Mouse (Mus musculus) midbrain, embryonic 13.5 days (tissue): ENCODE data around the gene Gm49354. TPM values are rescaled to one million over a fixed set of nuclear protein-coding genes. Genes with fewer than 3 reads are reported as not detected.
A peak's percentile ranks its signal among the peaks of the same experiment; 100 is the strongest.
"Not testable (repeated sequence)": the region's sequence is repeated elsewhere in the genome, so short reads cannot be mapped to it uniquely, and the experiment has no call there.

Source experiments
- ATAC-seq: fragments of 200-750 bp; cut with Nextera tagmentation; 2 replicates; pipeline ENCODE4 v1.8.0; 2017; ENCODE audit warnings: mild to moderate bottlenecking, moderate TSS enrichment, moderate library complexity
- H3K27ac ChIP-seq: fragments of 300-500 bp; sonication (generic); 2 replicates; pipeline ENCODE4 v1.5.1; 2015; ENCODE audit warnings: inconsistent platforms, mild to moderate bottlenecking, moderate library complexity
- H3K27me3 ChIP-seq: fragments of 300-500 bp; sonication (generic); 2 replicates; pipeline ENCODE4 v1.6.1; 2015; ENCODE audit warnings: mild to moderate bottlenecking, inconsistent platforms
- H3K36me3 ChIP-seq: fragments of 300-500 bp; sonication (generic); 2 replicates; pipeline ENCODE4 v1.6.1; 2015; ENCODE audit warnings: mild to moderate bottlenecking, inconsistent platforms
- H3K4me1 ChIP-seq: fragments of 300-500 bp; sonication (generic); replicated peaks from 2 replicates; pipeline ENCODE4 v1.6.1; 2015; ENCODE audit warnings: inconsistent platforms
- H3K4me2 ChIP-seq: fragments of 300-500 bp; sonication (generic); replicated peaks from 2 replicates; pipeline ENCODE4 v1.6.1; 2015; ENCODE audit warnings: moderate library complexity, mild to moderate bottlenecking, inconsistent platforms
- H3K4me3 ChIP-seq: fragments of 300-500 bp; sonication (generic); replicated peaks from 2 replicates; pipeline ENCODE4 v1.5.1; 2015; ENCODE audit warnings: mild to moderate bottlenecking, inconsistent platforms
- H3K9ac ChIP-seq: fragments of 300-500 bp; sonication (generic); replicated peaks from 2 replicates; pipeline ENCODE4 v1.6.1; 2015; ENCODE audit warnings: mild to moderate bottlenecking, inconsistent platforms
- H3K9me3 ChIP-seq: fragments of 300-500 bp; sonication (generic); 2 replicates; pipeline ENCODE4 v1.6.1; 2016; ENCODE audit warnings: mild to moderate bottlenecking, inconsistent platforms
- WGBS: fragments of 180-500 bp; shearing (Covaris S2); methylation state at CpG from one replicate; pipeline ENCODE4 v1.1.7; 2015; 5-methylcytosine and 5-hydroxymethylcytosine counted together
- polyA plus RNA-seq: library from polyadenylated mRNA; unstranded; fragments of >200 nt; fragmentation: Nextera tagmentation; extraction: Ambion mirVana; gene quantifications from 2 replicates; pipeline ENCODE4 v1.2.1, GENCODE M21; 2015

The Gm49354 gene
- polyA plus RNA-seq, 1 experiment from 2014 or later = not detected

DNA sequence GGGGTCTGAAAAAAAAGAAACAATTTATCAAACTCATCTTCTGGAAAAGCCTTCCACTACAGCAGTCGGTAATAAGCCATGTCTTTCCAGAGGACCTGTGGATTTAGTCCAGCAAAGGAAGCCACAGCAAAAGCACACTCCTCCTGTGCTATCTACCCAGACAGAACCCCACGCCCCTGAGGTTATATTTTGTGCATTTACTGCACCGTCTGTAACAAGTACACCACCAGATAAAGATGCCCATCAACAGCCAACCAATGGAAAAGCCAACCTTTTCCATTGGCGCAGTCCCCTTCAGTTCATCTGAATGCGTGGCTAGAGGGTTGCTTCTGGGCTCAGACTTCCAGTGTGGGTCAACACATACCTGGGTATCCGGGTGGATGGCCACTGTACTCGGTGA lies 19.3 kb downstream of the Gm49354 start:
- H3K27me3 ChIP-seq = no peaks in the 10 kb centered on the region
- H3K36me3 ChIP-seq = peaks cover 43% of the 10 kb centered on the region
- no peak overlapping the region for H3K4me3 ChIP-seq
- H3K9me3 ChIP-seq = no peaks in the 10 kb centered on the region
- no peak overlapping the region for H3K9ac ChIP-seq
- no peak overlapping the region for H3K27ac ChIP-seq
- no peak overlapping the region for H3K4me2 ChIP-seq
- peaks cover 22% of the 10 kb centered on the region for H3K4me1 ChIP-seq
- no peak for ATAC-seq
- 94% methylated on average over 7 of the region's 7 CpGs for WGBS

DNA sequence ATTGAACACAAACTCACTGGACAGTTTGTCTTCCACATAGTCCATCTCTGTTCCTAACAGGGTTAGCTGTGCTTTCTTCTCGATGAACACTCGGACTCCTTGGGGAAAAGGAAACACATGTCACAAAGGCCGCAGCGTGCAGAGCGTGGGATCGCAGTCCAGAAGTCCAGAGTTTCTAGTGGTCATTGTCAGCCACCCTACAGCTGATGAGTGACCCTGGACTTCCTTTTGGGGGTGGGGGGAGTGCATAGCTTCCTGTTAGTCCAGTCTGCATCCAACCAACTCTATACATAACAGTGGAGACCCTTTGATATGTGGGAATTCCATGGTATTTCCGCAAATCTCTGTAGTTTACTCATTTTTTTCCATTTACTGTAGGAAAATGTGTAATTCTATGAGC lies 25.1 kb downstream of the Gm49354 start:
- Histone ChIP-seq H3K4me1 (no peaks in the 10 kb centered on the region), H3K9me3 (no peaks in the 10 kb centered on the region), H3K9ac (no peak overlapping the region), H3K36me3 (peaks cover 60% of the 10 kb centered on the region), H3K4me2 (no peak overlapping the region), H3K27ac (no peak overlapping the region), H3K27me3 (no peaks in the 10 kb centered on the region), H3K4me3 (no peak overlapping the region)
- WGBS = 98% methylated on average over 7 of the region's 7 CpGs
- no peak for ATAC-seq

DNA sequence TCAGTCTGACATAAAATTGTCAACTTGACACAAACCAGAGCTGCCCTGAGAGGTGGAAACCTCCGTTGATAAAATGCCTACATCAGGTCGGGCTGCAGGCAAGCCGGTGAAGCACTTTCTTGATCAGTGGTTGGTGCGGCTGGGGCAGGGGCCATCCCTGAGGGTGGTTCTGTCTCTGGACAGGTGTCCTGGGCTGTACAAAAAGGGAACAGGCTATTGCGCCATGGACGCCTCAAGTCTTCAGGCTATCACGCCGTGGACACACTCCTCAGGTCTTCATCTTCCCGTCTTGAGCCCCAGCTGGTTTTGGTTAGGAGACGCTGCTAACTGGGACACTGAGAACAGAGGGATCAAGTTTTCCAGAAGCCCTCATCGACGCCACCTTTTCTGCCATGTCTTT lies 31.7 kb downstream of the Gm49354 start:
- Histone ChIP-seq H3K27ac (no peak overlapping the region), H3K9me3 (no peaks in the 10 kb centered on the region), H3K4me1 (no peaks in the 10 kb centered on the region), H3K36me3 (peaks cover 15% of the 10 kb centered on the region), H3K27me3 (no peaks in the 10 kb centered on the region), H3K9ac (no peak overlapping the region), H3K4me2 (no peak overlapping the region), H3K4me3 (no peak overlapping the region)
- no peak for ATAC-seq
- 90% methylated on average over 12 of the region's 12 CpGs for WGBS

DNA sequence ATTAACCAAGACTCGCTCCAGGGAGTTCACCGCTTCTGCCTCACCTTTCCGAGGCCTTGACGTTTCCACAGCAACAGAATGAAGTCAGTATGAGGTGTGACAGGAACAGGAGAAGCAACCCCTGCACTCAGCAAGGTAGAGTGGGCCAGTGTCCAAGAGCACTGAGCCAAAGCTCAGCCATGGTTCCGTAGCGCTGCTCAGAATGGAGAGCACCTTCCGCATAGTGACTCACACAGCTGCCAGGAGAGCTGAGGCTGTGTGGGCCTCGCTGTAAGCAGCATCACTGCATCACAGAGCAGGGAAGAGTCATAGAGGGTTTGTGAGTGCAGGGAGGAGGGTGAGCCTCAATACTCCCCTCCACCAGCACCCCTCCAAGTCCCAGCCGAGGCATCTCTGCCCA lies 35.3 kb downstream of the Gm49354 start, which contains the start of gene 1700014D04Rik:
1700014D04Rik (minus strand) TSS at position 42 of the 400 bp plus-strand sequence.
- H3K9me3 ChIP-seq = no peaks in the 10 kb centered on the region
- H3K27me3 ChIP-seq = no peaks in the 10 kb centered on the region
- WGBS = 77% methylated on average over 9 of the region's 9 CpGs
- H3K4me1 ChIP-seq = no peaks in the 10 kb centered on the region
- no peaks in the 10 kb centered on the region for H3K36me3 ChIP-seq
- no peak within 1 kb of the TSS for H3K9ac ChIP-seq
- no peak within 1 kb of the TSS for H3K27ac ChIP-seq
- no peak within 1 kb of the TSS for H3K4me3 ChIP-seq
- ATAC-seq = no peak
- H3K4me2 ChIP-seq = no peak within 1 kb of the TSS

DNA sequence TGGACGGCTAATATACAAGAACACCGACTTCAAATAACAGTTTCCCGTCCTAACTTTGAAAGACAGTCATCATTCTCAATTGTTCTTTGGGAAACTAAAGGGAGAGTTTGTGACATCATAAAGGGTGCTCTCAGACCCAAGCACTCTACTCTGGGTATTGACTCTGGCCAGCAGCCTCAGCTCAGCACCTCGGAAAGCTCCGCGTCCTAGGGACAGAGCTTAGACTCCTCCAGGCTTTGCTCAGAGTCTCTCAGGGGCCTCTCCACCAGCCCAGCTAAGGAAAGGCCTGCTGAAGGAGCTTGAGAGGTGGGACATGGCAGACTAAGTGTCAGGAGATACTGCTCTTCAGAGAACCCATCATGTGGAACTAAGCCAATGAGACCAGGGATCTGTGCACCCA lies 35.9 kb downstream of the Gm49354 start:
- Histone ChIP-seq H3K27me3 (no peaks in the 10 kb centered on the region), H3K27ac (no peak overlapping the region), H3K36me3 (no peaks in the 10 kb centered on the region), H3K9ac (no peak overlapping the region), H3K4me1 (no peaks in the 10 kb centered on the region), H3K4me2 (no peak overlapping the region), H3K4me3 (no peak overlapping the region), H3K9me3 (no peaks in the 10 kb centered on the region)
- WGBS = 78% methylated on average over 6 of the region's 6 CpGs
- ATAC-seq = no peak

DNA sequence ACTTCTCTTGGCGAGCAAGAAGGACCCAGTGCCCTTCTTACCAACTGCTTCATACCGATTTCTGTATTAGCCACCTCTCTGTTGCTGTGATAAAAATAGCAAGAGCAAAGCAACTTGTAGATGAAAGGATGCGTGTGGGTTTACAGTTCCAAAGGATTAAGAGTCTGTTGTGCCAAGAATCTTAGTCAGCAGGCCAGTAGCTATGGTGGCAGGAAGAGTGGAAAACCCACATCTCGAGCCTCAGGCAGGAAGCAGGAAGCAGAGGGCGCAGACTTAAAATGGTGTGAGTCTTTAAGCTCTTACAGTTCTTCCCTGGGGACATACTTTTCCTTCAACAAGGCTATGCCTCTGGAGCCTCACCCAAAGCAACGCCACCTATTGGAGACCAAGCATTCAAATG lies 36.6 kb downstream of the Gm49354 start:
- Histone ChIP-seq H3K9ac (no peak overlapping the region), H3K27ac (no peak overlapping the region), H3K4me1 (no peaks in the 10 kb centered on the region), H3K27me3 (no peaks in the 10 kb centered on the region), H3K4me3 (no peak overlapping the region), H3K9me3 (no peaks in the 10 kb centered on the region), H3K36me3 (no peaks in the 10 kb centered on the region), H3K4me2 (no peak overlapping the region)
- 91% methylated on average over 6 of the region's 6 CpGs for WGBS
- ATAC-seq = no peak

DNA sequence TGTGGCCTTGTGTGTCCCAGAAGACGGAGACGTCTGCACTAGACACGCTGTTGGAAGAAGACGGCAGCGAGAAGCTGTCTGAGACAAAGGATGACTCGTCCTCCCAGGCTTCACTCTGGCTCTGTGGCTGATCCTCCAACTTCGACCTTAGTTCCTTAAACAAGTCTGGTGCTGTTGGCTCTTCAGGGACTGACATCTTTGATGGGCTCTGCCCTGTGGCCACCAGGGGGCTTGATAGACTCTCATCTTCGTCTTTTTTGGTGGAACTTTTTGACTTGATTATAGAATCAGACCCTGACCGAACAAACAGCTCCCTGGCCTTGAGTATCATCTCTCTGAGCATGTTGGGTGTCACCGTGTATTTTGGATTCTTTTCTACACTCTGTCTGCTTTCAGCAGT lies 40.3 kb downstream of the Gm49354 start:
- Histone ChIP-seq H3K4me1 (no peaks in the 10 kb centered on the region), H3K9me3 (no peaks in the 10 kb centered on the region), H3K4me3 (no peak overlapping the region), H3K4me2 (no peak overlapping the region), H3K27me3 (no peaks in the 10 kb centered on the region), H3K36me3 (no peaks in the 10 kb centered on the region), H3K9ac (no peak overlapping the region), H3K27ac (no peak overlapping the region)
- no peak for ATAC-seq
- WGBS = 84% methylated on average over 10 of the region's 10 CpGs

DNA sequence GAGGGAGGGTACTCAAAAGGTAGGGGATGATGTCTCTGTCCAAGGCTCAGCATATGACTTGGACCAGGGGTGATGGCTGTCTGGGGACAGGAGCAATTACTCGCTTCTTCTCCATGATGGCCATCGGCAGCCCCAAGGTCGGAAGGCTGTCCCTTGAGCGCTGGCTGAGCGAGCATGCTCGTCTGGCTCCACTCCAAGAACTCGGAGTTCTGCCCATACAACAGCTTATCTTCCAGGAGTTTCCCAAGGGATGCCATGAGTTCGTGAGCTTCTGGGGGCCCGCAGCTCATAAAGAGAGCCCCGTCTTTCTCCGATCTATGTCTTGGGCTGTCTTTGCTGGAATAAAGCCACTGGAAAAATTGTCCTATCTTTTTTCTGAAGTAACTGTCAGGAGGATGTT lies 40.9 kb downstream of the Gm49354 start:
- WGBS = 92% methylated on average over 11 of the region's 11 CpGs
- H3K27ac ChIP-seq = no peak overlapping the region
- H3K4me1 ChIP-seq = no peaks in the 10 kb centered on the region
- ATAC-seq = no peak
- no peak overlapping the region for H3K4me3 ChIP-seq
- H3K36me3 ChIP-seq = no peaks in the 10 kb centered on the region
- no peaks in the 10 kb centered on the region for H3K9me3 ChIP-seq
- H3K4me2 ChIP-seq = no peak overlapping the region
- H3K9ac ChIP-seq = no peak overlapping the region
- H3K27me3 ChIP-seq = no peaks in the 10 kb centered on the region

DNA sequence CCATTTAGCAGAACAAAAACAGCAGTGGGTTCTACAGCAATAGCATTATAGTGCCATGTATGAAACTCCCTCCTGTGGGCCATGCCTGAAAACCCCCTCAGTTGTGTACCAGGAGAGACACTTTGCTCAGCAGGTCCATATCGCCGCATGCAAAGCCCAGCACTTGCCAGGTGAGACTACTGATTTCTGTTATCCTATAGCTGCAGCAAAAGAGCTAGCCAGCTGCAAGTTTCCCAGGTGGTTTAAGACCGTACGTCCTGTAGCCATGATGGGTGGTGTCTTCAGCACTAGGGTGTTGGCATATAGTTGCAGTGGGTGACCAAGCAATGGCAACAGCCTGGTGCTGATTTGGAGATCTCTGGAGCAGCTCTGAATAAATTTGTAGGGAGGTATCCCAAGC lies 42.6 kb downstream of the Gm49354 start:
- no peaks in the 10 kb centered on the region for H3K27me3 ChIP-seq
- no peak overlapping the region for H3K27ac ChIP-seq
- no peak for ATAC-seq
- no peak overlapping the region for H3K9ac ChIP-seq
- no peak overlapping the region for H3K4me2 ChIP-seq
- H3K4me3 ChIP-seq = no peak overlapping the region
- no peaks in the 10 kb centered on the region for H3K4me1 ChIP-seq
- H3K36me3 ChIP-seq = no peaks in the 10 kb centered on the region
- no peaks in the 10 kb centered on the region for H3K9me3 ChIP-seq
- 89% methylated on average over 4 of the region's 4 CpGs for WGBS

DNA sequence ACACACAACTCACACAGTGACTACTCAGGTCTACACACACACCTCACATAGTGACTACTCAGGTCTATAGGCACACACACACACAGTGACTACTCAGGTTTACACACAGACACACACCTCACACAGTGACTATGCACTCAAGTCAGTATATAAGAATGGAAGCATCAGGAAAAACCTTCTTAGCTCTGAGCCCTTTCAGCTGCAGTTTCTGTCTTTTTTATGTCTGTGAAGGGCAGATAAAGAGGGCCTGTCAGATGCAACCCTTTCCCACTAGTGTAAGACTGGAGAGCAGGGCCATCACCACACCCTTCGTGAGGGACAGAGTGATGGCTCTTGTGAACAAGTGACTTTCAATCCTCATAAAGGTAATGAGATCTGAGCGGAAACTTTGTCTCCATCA lies 43.6 kb downstream of the Gm49354 start:
- Histone ChIP-seq H3K27me3 (no peaks in the 10 kb centered on the region), H3K9me3 (no peaks in the 10 kb centered on the region), H3K36me3 (no peaks in the 10 kb centered on the region), H3K4me2 (no peak overlapping the region), H3K9ac (no peak overlapping the region), H3K27ac (no peak overlapping the region), H3K4me1 (no peaks in the 10 kb centered on the region), H3K4me3 (no peak overlapping the region)
- 92% methylated on average over 2 of the region's 2 CpGs for WGBS
- ATAC-seq = no peak

DNA sequence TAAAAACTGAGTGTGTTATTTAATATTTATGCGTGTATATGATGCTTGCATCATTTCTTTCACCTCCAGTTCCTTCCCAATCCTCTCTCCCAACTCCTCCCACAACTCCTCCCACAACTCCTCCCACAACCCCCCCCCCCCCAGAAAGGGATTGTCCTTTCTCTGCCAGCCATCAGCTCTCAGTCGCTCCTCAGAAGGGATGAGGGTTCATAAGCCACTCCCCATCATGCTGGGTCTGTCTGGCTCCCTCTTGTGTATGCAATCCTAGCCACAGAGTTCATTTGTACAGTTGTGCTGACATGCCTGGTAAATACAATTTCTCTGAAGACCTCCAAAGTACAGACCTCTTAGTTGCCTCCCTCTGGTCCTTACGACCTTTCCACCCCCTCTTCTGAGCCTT lies 46.9 kb downstream of the Gm49354 start:
- H3K27ac ChIP-seq = no peak overlapping the region
- no peak overlapping the region for H3K4me3 ChIP-seq
- H3K4me2 ChIP-seq = no peak overlapping the region
- H3K36me3 ChIP-seq = no peaks in the 10 kb centered on the region
- no peaks in the 10 kb centered on the region for H3K27me3 ChIP-seq
- H3K9me3 ChIP-seq = no peaks in the 10 kb centered on the region
- no peaks in the 10 kb centered on the region for H3K4me1 ChIP-seq
- WGBS = 31% methylated on average over 3 of the region's 3 CpGs
- H3K9ac ChIP-seq = no peak overlapping the region
- peak; percentile 37; the same call in 1 of the 2 replicates for ATAC-seq

DNA sequence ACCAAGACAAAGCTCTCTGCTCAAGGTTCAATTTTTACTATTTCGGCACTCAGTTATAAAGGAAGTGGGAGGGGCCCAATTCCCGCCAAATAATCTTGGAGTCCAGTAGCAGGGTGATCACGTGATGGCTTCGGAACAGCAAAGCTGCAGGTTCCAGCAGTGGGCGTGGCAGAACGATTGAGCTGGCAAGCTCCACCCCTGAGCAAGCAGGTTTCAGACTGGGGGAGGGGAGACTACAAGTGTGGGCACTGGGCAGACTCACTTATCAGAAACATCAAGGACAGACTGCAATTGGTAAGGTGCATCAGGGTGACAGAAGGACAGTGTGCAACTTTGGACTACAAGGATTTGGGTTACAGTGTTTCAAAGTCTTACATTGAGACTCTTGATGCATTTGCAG lies 47.7 kb downstream of the Gm49354 start:
- not testable (repeated sequence) for H3K36me3 ChIP-seq, H3K27ac ChIP-seq, H3K9me3 ChIP-seq, H3K9ac ChIP-seq, H3K4me3 ChIP-seq, ATAC-seq, H3K27me3 ChIP-seq, H3K4me2 ChIP-seq, H3K4me1 ChIP-seq
- WGBS = 37% methylated on average over 6 of the region's 6 CpGs

DNA sequence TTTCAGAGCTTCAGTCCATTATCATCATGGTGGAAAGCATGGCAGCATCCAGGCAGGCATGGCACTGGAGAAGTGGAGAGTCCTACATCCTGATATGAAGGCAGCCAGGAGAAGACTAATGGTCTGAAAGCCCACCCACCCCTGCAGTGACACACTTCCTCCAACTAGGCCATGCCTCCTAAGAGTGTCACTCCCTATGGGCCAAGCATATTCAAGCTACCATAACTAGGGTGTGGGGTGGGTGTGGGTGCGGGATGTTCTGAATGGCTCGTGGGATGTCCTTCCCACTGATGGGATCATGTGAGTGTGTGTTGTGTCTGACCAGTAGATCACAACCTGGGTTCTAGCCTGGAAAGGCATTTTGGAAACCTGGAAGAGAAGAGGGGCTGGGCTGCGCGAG lies 48.1 kb downstream of the Gm49354 start:
- Histone ChIP-seq H3K9ac (no peak overlapping the region), H3K27ac (no peak overlapping the region), H3K4me2 (no peak overlapping the region), H3K9me3 (no peaks in the 10 kb centered on the region), H3K4me3 (no peak overlapping the region), H3K4me1 (no peaks in the 10 kb centered on the region), H3K36me3 (no peaks in the 10 kb centered on the region), H3K27me3 (no peaks in the 10 kb centered on the region)
- WGBS = 76% methylated on average over 4 of the region's 4 CpGs
- no peak for ATAC-seq
